17 mouse cellular contexts compared by ENCODE assay signal in genomic region chr13:77594011-77594410, GRCm38 (mm10).
DNase-seq lines count a peak whose midpoint lies in the region.
"Had no signal": no experiment of that assay in that cellular context is flagged by ENCODE, and none has a peak within 500 bp of the region (broad histone marks: within the 10 kb centered on the region; RNA-seq: fewer than 3 reads in every experiment).

No protein-coding gene starts in this region.

- peak; percentile 8 for DNase-seq in kidney, adult 9 months
- DNase-seq in kidney, adult 18-20 months: no peak
- DNase-seq in testis, postnatal 10 days (ENCODE audit: low spot score): peak; percentile 38
- DNase-seq in testis, postnatal 14 days (ENCODE audit: low spot score): no peak
- DNase-seq in kidney, postnatal 36 days: peak; percentile 2 to 13
- no peak for DNase-seq in frontal cortex, postnatal 14 days (ENCODE audit: low spot score in 2 of 2)
- DNase-seq in adrenal gland, adult 8-10 months: no peak
- DNase-seq: adrenal gland, postnatal 14 days; B cell, adult 2 months; cerebellum, postnatal 10 days; forebrain, postnatal 0 days; layer of hippocampus, postnatal 36 days; liver, embryonic 13.5 days; right cerebral cortex, postnatal 14 days; spleen, adult 18-20 months; thymus, adult 18-20 months; thymus, postnatal 4 days had no signal

Comparison
In these comparisons a context has a peak if more than half of its experiments do, and no peak if none do; other contexts are left out.
1. DNase-seq: peak in kidney, adult 9 months (single experiment), testis, postnatal 10 days (single experiment) and kidney, postnatal 36 days (2 of 2); none in kidney, adult 18-20 months (single experiment), testis, postnatal 14 days (single experiment), frontal cortex, postnatal 14 days (0 of 2) and adrenal gland, adult 8-10 months (single experiment).